Mouse (Mus musculus) 416B (cell line): ENCODE measurements around the gene Gpr19.

ENCODE experiments used
- DNase-seq: peaks from one replicate; pipeline ENCODE4 v3.0.0; 2011; ENCODE audit warnings: low read depth

Gene Gpr19

DNA sequence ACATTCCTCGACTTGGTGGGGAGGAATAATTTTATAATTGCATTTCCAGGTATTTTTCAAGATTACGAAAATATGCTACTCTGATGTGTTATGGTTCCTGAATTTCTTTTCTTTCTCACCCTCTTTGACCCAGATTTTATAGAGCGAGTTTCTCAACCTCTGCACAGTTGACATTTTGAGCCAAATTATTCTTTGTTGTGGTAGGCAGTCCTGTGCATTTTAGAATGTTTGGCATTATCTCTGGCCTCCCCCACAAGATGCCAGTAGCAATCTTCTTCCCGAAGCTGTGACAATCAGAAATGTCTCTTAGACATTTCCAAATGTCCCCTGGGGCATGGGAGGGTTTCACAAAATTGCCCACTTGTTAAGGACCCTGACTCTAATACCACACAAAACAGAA lies 25.3 kb upstream of the Gpr19 start:
- DNase-seq = no peak

DNA sequence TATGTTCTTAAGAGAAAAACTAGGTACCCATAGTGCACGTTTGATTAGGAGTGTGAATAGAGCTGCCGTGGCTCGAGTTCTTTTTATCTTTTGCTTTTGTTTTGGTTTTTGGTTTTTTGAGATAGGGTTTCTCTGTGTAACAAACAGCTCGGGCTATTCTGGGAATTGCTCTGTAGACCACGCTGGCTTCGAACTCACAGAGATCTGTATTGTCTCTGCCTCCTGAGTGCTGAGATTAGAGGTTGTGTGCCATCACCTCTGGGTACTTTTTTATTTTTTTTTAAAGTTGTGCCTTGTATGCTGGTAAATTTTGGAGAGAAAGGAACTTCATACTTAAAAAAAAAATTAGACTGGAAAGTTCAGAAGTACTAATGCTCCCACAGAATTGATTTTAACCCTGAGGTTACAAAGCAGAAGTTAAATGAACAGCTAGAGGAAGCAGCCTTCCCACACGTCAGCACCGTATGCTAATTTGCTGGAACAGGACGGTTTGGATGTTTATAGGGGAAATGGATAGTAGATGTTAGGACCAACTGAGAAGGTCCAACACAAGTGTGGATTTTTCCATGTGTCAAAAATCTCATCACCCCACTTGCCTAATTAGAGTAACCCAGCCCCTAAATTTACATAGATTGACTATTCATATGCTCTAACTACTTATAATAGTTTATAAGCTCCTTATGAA lies 24.3 kb upstream of the Gpr19 start:
- peak; percentile 73 for DNase-seq

DNA sequence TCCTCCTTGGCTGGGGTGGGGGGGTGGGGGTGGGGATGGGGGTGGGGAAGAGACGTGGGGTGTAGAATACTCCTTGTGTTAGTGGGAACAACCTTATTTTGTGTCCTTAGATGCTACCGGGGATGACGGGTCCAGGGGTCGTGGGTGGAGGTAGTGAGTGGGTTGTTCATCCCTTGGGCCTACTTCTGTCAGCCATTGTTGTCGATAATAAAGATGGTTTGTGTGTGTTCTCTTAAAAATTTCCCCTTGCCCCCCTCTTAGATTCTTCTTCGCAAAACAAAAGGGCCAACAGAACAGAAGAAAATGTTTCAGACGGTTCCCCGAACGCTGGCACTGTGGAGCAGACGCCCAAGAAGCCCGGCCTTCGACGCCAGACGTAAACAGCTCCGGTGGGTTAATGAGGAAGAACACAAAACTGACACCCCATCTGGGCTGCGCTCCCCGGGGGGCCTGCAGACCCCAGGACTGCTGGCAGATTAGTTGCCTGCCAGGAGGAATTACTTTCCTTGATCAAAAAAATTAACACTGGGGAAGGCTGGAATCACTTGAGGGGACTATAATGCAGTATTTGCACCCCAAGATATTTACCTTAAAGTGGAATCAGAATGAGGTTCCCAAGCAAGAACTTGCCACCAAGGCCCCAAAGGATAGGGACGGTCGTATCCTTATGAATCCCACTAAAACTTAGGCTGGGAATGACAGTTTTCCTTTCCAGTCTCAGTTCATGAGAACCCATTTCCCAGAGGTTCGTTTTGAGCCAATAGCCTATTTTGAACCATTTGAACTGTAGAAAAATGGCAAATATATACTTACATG lies 23.5 kb upstream of the Gpr19 start:
- no peak for DNase-seq

DNA sequence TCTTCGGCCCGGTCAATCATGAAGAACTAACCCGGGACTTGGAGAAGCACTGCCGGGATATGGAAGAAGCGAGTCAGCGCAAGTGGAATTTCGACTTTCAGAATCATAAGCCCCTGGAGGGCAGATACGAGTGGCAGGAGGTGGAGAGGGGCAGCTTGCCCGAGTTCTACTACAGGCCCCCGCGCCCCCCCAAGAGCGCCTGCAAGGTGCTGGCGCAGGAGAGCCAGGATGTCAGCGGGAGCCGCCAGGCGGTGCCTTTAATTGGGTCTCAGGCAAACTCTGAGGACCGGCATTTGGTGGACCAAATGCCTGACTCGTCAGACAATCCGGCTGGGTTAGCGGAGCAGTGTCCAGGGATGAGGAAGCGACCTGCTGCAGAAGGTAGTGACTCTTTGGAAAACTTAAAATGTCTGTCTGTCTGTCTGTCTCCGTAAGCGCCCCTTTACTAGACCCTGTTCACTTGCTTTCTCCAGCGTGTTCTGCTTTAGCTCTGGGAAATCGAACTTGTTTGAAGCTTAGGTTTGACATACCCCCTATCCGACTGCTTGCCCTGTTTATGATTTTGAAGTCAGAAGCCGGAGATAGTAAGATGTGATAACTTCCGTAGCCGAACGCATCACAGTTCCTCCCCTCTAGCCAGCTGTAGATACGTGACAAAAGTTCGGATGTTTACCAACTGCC lies 22.8 kb upstream of the Gpr19 start:
- peak; percentile 74 for DNase-seq

DNA sequence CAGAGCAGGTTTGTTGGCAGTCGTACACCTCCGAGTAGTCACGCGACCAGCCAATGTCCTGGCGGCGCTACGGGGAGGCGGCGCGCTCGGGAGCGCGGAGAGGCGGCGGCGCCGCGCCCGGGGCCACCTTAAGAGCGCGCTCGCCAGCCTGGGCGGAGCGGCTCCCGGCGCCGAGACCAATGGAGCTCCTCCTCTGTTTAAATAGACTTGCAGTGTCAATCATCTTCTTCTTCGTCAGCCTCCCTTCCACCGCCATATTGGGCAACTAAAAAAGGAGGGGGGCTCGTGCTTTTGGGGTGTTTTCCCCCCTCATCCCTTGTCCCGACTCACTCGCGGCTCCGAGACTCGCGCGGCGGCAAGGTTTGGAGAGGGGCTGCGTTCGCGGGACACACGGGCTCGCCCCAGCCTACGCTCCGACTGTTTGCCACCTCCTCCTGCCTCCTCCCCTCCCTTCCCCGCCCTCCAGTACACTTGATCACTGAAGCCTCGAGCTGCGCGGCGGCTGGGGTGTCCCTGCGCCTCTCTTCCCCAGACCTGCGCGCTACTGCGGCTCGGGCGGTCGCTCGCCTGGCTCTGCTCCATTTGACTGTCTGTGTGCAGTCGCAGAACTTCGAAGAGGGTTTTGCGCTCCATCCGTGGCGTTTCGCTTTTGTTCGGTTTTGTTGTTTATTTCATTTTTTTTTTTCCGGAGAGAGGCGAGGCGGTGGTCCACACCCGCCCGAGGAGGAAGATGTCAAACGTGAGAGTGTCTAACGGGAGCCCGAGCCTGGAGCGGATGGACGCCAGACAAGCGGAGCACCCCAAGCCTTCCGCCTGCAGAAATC lies 22.0 kb upstream of the Gpr19 start, which contains the start of gene Cdkn1b:
Gene Cdkn1b, plus strand, starts transcription at position 212 of the 824 bp plus-strand sequence.
- DNase-seq = peak; percentile 96

DNA sequence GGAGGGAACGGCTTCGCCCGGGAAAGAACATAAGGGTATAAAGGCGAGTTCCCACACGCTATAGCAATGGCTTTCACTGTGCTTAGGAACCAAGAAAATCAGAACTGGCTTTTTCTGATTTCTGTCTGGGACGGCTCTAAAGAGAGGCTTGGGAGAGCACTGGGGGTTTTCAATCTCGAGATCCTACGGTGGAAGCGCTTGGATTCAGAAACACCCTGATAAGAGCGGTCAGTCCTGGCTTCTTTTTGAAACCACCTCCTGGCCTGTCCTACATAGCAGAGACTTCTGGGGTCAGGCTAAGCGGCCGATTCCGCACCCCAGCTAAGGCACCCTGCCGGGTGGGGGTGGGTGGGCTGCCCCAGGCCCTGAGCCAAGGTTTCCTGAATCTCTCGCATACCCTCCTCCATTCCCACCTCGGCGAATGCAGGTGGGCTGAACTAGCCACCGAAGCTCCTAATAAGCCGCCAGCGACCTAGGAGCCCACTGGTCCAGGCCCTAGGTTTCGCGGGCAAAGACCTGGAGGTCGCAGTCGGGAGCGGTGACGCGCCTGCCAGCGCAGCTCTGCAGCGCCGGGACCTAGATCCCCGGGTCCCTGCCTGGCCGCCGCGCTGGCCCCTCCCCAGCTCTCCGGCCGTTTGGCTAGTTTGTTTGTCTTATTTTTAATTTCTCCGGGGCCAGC lies 21.3 kb upstream of the Gpr19 start:
- DNase-seq = peak; percentile 40

DNA sequence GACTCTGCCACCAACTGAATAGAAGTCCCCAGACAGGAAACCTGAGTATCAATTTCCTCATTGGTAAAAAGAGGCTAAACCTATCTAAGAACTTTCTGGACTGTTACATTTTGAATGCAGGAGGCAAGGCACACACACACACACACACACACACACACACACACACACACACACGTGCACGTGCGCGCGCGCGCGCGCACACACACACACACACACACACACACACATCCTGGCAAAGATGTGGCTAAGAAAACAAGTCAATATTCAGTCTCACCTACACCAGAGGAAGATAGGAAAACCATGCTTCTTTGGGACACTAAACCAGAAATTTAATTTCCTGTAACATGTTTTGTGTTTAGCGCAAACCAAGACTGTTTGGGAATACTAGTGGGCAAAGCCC lies 20.4 kb upstream of the Gpr19 start:
- DNase-seq = no peak

DNA sequence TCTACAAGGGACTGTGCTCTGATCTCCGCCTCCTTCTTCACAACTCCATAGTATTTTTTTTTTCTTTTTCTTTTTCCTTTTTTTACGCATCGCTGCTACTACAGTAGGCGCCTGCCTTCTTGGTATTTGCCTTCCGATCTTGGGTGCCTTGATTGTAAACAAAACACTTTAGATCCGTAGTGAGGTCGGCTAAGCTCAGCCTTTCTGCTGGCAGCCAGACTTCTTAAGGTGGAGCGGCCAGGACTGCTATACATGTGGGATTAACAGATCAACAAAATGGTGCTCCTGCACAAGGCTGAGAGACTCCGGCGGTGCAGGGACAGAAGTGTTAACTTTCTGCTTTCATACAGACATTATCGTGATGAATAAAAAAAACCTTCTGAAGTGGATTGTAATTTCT lies 18.7 kb upstream of the Gpr19 start:
- DNase-seq = peak; percentile 66

DNA sequence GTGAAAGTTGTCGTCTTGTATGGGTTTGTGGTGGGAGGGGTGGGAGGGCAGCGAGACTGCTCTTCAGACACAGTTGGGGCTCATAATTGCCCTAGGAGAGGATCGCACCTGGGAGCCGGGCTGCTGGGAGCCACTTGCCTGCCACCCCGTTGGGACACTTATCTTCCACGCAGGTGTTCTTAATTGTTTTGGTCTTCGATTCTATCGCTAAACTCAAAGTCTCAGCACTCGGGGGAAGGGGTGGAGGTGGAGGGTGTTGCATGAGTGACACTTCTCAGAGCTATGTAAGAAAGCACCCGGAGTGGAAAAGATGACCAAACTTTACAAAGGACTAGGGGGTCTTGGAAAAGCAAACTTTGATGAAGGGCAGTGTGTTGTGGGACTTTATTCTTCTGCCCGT lies 18.3 kb upstream of the Gpr19 start:
- peak; percentile 47 for DNase-seq

DNA sequence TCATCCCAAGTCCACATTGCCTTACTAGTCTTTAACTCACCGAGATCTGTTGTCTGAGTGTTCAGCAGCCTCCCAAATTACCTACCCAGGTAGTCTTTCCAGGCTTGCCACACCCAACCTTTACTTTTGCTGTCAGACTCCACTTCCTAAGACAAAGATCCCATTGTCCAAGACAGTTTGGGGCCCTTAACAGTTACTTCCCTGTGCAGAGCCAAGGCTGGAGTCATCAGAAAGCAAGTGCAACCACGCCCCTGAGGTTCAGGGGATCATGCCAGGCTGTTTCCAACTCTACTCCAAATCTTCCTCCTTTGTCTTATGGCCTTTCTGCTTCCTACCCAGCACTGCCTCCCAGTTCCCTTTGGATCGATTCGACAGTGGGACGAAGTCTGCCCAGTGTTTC lies 16.1 kb upstream of the Gpr19 start:
- DNase-seq = no peak

DNA sequence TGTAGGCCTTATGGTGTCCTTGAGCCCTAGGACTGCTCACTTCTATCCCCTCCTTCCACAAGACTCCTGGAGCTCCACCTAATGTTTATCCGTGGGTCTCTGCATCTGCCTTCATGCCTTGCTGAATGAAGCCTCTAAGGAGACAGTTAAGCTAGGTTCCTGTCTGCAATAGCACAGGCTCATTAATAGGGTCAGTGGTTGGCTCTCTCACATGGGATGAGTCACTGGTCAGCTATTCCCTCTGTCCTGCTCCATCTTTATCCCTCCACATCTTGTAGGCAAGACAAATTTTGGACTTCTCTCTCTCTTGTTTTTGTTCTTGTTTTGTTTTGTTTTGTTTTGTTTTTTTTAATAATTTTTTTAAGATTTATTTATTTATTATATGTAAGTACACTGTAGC lies 7.4 kb upstream of the Gpr19 start:
- no peak for DNase-seq

DNA sequence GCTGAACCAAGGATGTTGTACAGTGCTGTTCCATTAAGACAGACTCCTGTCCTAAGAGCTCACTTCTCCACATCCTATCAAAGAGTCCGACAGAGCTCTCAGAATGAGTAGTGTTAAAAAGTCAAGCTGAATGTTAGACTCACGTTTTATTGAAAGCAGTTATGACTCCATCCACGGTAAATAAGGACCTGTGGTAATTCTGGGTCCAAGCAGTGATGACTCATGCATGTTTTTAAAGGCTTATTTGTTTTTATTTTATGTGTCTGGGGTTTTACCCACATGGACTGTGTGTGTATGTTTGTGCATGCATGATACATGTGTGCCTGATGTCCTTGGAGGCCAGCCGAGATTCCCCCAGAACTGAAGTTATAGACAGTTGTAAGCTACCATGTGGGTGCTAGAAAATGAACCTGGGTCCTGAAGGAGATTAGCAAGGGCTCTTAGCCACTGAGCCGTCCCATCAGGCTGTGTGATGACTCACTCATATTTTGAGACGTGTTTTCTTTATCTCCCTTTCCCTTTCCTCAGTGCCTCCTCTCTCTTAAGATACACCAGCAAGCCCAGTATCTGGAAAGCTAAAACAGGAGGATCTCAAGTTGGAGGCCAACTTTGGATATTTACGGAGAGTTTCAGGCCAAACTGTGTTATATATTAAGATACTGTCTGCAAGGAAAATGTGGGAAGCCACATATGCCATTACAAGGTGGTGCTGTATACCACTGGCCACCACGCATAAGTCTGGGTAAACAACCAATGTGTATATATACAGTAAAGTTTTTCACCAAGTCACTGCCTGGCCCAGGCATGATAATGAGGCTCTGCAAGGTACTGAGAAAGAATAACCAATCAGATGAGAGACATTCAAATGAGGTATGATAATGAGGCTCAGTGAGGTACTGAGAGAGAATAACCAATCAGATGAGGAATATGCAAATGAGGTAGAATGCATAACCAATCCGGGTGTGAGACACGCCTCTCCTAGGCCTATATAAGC lies 5.8 kb upstream of the Gpr19 start:
- peak; percentile 64 for DNase-seq

DNA sequence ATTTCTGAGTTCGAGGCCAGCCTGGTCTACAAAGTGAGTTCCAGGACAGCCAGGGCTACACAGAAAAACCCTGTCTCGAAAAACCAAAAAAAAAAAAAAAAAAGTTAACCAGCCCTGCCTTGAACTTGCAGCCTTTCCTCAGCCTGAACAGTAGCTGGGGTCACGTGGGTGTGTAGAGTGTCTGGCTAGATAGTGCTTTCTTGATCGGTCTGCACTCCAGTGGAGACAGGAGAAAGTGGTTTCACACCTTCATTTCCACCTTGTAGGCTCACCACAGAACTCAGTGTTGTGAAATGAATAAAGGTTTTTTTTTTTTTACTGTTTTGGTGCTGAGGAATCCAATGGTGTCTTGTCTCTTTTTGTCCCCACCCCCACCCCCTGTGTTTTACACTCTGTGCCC lies 5.0 kb upstream of the Gpr19 start:
- DNase-seq = no peak

DNA sequence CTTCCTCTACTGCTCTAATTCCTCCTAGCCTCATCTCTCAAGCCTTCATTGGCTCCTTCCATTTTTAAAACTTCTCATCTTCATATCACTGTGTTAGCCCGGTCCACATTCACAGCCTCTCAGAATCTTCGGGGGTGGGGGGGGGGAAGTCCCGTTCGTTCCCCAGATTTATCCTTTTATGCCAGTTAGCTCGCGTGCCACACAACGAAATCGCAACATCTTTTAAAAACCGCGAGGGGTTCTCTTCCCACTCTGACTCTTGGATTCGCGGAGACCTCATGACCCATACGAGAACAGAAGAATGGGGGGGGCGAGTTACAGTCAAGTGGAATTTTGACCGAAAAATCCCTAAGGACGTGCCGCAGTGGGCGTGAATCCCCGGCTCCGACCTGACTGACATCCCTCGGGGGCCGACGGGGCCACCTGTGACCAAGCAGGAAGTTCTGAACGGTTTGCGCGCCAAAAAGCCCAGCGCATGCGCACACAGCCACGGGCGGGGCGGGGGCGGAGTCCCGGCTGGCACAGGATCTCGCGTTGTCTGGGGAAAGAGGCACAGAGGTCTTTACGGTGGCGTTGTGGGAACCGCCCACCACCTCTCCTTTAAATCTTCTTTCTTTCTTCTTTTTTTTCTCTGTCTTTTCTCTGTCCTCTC lies 809 bp downstream of the Gpr19 start:
- peak; percentile 96 for DNase-seq

DNA sequence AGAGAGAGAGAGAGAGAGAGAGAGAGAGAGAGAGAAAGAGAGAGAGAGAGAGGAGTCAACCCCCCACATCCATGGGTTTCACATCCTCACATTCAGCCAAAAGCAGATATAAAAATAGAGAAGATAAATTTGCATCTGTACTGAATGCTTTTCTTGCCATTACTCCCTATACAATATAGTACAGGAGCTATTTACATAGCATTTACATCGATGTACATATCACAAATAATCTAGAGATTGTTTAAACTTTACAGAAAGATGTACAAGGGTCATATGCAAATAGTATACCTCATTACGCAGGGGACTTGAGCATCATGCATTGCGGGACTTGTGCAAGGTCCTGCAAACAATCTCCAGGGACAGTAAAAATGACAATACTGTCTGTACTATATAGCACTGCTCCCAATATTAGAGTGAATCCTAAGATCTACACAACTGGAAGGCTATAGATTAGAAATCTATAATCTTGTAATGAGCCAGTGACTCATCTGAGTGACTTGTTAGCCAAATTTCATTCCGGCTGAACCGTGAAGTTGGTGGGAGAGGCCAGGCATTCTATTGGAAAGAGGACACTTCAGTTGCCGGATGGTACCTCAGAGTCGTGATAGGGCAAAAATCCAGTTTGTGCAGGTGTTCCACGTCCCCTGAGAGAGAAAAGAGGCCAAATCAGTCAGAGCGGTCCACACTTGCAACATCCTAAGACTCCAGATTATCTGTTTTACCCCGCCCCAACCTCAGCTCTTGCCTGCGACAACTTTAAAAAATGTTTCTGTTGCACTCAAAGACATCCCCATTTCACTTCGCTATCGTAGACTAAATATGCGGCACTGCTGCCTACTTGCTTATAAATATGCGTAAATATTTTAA lies 1.6 kb downstream of the Gpr19 start:
- no peak for DNase-seq

DNA sequence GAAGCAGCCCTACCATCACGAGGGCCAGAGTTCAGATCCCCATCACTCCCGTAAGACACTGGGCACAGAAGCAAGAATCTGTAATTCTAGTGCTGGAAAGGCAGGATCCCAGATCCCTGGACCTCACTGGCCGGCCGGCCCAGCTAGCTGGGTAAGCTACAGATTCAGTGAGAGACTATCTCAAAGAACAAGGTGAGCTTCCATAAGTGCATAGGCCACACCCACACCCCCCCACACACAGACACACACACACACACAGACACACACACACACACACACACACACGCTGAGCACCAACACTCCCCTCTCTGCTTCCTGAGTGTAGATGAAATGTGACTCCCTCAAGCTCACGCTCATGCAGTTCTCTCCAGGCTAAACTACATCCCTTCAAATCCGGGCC lies 7.9 kb downstream of the Gpr19 start:
- no peak for DNase-seq

DNA sequence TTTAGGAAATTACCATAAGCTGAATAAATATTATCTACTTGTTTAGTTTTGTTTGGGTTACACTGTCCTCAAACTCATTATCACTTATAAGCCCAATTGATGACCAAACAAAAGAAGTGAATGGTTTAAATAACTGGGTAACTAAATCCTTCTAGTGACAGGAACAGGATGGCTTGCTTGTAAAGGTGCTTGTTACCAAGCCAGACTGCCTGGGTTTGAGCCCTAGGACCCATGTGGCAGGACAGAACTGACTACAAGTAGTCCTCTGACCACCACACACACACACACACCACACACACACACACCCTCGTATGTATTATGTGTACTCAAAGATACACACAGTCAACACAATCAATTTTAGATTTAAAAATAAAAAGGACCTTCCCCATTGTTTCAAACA lies 8.6 kb downstream of the Gpr19 start:
- DNase-seq = no peak

DNA sequence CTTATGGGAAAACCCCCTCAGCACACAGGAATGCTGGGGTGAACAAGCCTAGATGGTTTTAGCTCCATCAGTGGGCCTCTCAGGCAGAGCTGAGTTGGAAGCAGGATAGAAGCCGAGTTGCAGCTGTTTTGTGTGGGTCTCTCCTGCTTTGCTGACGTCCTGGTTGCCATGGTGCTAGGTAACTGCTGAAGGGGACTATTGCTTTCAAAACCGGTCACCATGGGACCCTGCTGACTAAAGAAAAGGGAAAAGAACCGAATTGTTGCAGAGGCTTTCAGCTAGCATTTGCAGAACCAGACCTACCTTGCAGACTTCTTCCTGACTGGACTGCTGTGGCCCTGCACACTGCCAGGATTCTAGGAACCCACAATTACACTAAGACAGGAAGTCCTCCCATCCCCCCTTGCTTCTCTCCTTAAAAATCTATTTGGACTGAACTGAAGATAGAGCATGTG lies 9.8 kb downstream of the Gpr19 start:
- no peak for DNase-seq
